Mouse (Mus musculus) heart, embryonic 10.5 days (tissue): ENCODE measurements around the gene Trmt1. TPM values are rescaled to one million over a fixed set of nuclear protein-coding genes. Genes with fewer than 3 reads are reported as not detected.
"Not testable (repeated sequence)": the region's sequence is repeated elsewhere in the genome, so short reads cannot be mapped to it uniquely, and the experiment has no call there.

Experiments used
- DNase-seq: peaks from one replicate; pipeline ENCODE4 v3.0.0-alpha.2; 2017; ENCODE audit warnings: low spot score
- H3K27ac ChIP-seq: fragments of 300-500 bp; sonication (generic); 2 replicates; pipeline ENCODE4 v1.5.1; 2016; ENCODE audit warnings: mild to moderate bottlenecking
- H3K27me3 ChIP-seq: fragments of 300-500 bp; sonication (generic); 2 replicates; pipeline ENCODE4 v1.6.1; 2016; ENCODE audit warnings: mild to moderate bottlenecking; ENCODE audit not compliant: poor library complexity, insufficient read depth, severe bottlenecking
- H3K36me3 ChIP-seq: fragments of 300-500 bp; sonication (generic); 2 replicates; pipeline ENCODE4 v1.6.1; 2016; ENCODE audit warnings: mild to moderate bottlenecking, moderate library complexity
- H3K4me1 ChIP-seq: fragments of 300-500 bp; sonication (generic); 2 replicates; pipeline ENCODE4 v1.6.1; 2016; ENCODE audit warnings: mild to moderate bottlenecking
- H3K4me3 ChIP-seq: fragments of 300-500 bp; sonication (generic); 2 replicates; pipeline ENCODE4 v1.5.1; 2016; ENCODE audit warnings: mild to moderate bottlenecking, moderate library complexity
- H3K9me3 ChIP-seq: fragments of 300-500 bp; sonication (generic); 2 replicates; pipeline ENCODE4 v1.6.1; 2016; ENCODE audit warnings: mild to moderate bottlenecking, moderate library complexity
- WGBS: fragments of 180-500 bp; shearing (Covaris S2); methylation state at CpG from one replicate; pipeline ENCODE4 v1.1.7; 2016; 5-methylcytosine and 5-hydroxymethylcytosine counted together
- polyA plus RNA-seq: library from polyadenylated mRNA; unstranded; fragments of >200 nt; fragmentation: Nextera tagmentation; extraction: Ambion mirVana; gene quantifications from 2 replicates; pipeline ENCODE4 v1.2.1, GENCODE M21; 2016

Gene Trmt1
- polyA plus RNA-seq, 1 experiment from 2014 or later: 64.6 TPM

- peak; percentile 98 for DNase-seq
- peak within 1 kb of the TSS; percentile 92 for H3K4me3 ChIP-seq
- WGBS: under 1% methylated on average over 27 of the region's 27 CpGs
- H3K27me3 ChIP-seq: no peaks in the 10 kb centered on the region
- H3K9me3 ChIP-seq: no peaks in the 10 kb centered on the region
- H3K4me1 ChIP-seq: peaks cover 42% of the 10 kb centered on the region
- H3K27ac ChIP-seq: peak within 1 kb of the TSS; percentile 97
- no peaks in the 10 kb centered on the region for H3K36me3 ChIP-seq
These were observed 23.5 kb upstream of the Trmt1 start, which contains the start of gene Ier2 for GRCm38 (mm10) chr8:84662581-84663065. Ier2 (minus strand) TSS chr8:84662852.

GRCm38 (mm10) chr8:84663483-84664327 lies 22.4 kb upstream of the Trmt1 start:
- H3K27ac ChIP-seq: peak overlapping the region; percentile 97
- WGBS: 3% methylated on average over 43 of the region's 43 CpGs
- DNase-seq: peak; percentile 99
- H3K36me3 ChIP-seq: peaks cover 3% of the 10 kb centered on the region; the same call in 1 of the 2 replicates
- H3K4me1 ChIP-seq: peaks cover 37% of the 10 kb centered on the region
- H3K27me3 ChIP-seq: no peaks in the 10 kb centered on the region
- peak overlapping the region; percentile 92 for H3K4me3 ChIP-seq
- no peaks in the 10 kb centered on the region for H3K9me3 ChIP-seq

GRCm38 (mm10) chr8:84664566-84665384 lies 21.3 kb upstream of the Trmt1 start:
- no peaks in the 10 kb centered on the region for H3K9me3 ChIP-seq
- under 1% methylated on average over 29 of the region's 29 CpGs for WGBS
- H3K27ac ChIP-seq: peak overlapping the region; percentile 97
- H3K4me3 ChIP-seq: peak overlapping the region; percentile 92
- peaks cover 28% of the 10 kb centered on the region for H3K4me1 ChIP-seq
- DNase-seq: peak; percentile 94
- H3K27me3 ChIP-seq: no peaks in the 10 kb centered on the region
- peaks cover 8% of the 10 kb centered on the region for H3K36me3 ChIP-seq

- 4% methylated on average over 14 of the region's 14 CpGs for WGBS
- H3K27ac ChIP-seq: peak overlapping the region; percentile 97
- H3K36me3 ChIP-seq: peaks cover 14% of the 10 kb centered on the region
- H3K4me1 ChIP-seq: peaks cover 21% of the 10 kb centered on the region
- H3K9me3 ChIP-seq: no peaks in the 10 kb centered on the region
- peak; percentile 83 for DNase-seq
- H3K4me3 ChIP-seq: peak overlapping the region; percentile 92
- H3K27me3 ChIP-seq: no peaks in the 10 kb centered on the region
These were observed 20.7 kb upstream of the Trmt1 start for GRCm38 (mm10) chr8:84665385-84665893.

GRCm38 (mm10) chr8:84668081-84668480 lies 18.0 kb upstream of the Trmt1 start:
- Histone ChIP-seq H3K27ac (no peak overlapping the region), H3K4me3 (no peak overlapping the region), H3K9me3 (no peaks in the 10 kb centered on the region), H3K27me3 (no peaks in the 10 kb centered on the region), H3K36me3 (peaks cover 40% of the 10 kb centered on the region), H3K4me1 (peaks cover 19% of the 10 kb centered on the region)
- WGBS: 62% methylated on average over 1 of the region's 1 CpGs
- no peak for DNase-seq

- H3K27ac ChIP-seq: no peak overlapping the region
- WGBS: 79% methylated on average over 6 of the region's 6 CpGs
- peaks cover 12% of the 10 kb centered on the region for H3K4me1 ChIP-seq
- peaks cover 48% of the 10 kb centered on the region for H3K36me3 ChIP-seq
- no peaks in the 10 kb centered on the region for H3K9me3 ChIP-seq
- no peak overlapping the region for H3K4me3 ChIP-seq
- no peaks in the 10 kb centered on the region for H3K27me3 ChIP-seq
- no peak for DNase-seq
These were observed 17.2 kb upstream of the Trmt1 start for GRCm38 (mm10) chr8:84668731-84669485.

- H3K4me3 ChIP-seq, H3K4me1 ChIP-seq, H3K27ac ChIP-seq, DNase-seq, H3K9me3 ChIP-seq, H3K27me3 ChIP-seq: not testable (repeated sequence)
- 90% methylated on average over 5 of the region's 5 CpGs for WGBS
- peaks cover 63% of the 10 kb centered on the region for H3K36me3 ChIP-seq
These were observed 15.7 kb upstream of the Trmt1 start for GRCm38 (mm10) chr8:84670295-84671006.

GRCm38 (mm10) chr8:84677305-84677704 lies 8.8 kb upstream of the Trmt1 start:
- H3K4me1 ChIP-seq: peaks cover 14% of the 10 kb centered on the region
- H3K27ac ChIP-seq: no peak overlapping the region
- H3K9me3 ChIP-seq: no peaks in the 10 kb centered on the region
- 86% methylated on average over 5 of the region's 5 CpGs for WGBS
- H3K4me3 ChIP-seq: no peak overlapping the region
- no peaks in the 10 kb centered on the region for H3K27me3 ChIP-seq
- peaks cover 67% of the 10 kb centered on the region for H3K36me3 ChIP-seq
- DNase-seq: no peak

- WGBS: 87% methylated on average over 2 of the region's 2 CpGs
- H3K27me3 ChIP-seq: no peaks in the 10 kb centered on the region
- DNase-seq: no peak
- no peaks in the 10 kb centered on the region for H3K9me3 ChIP-seq
- H3K27ac ChIP-seq: no peak overlapping the region
- H3K4me3 ChIP-seq: no peak overlapping the region
- peaks cover 51% of the 10 kb centered on the region for H3K4me1 ChIP-seq
- peaks cover 42% of the 10 kb centered on the region for H3K36me3 ChIP-seq
These were observed 4.6 kb upstream of the Trmt1 start for GRCm38 (mm10) chr8:84681476-84681875.

- no peak overlapping the region for H3K4me3 ChIP-seq
- DNase-seq: no peak
- 76% methylated on average over 2 of the region's 2 CpGs for WGBS
- H3K27me3 ChIP-seq: no peaks in the 10 kb centered on the region
- no peak overlapping the region for H3K27ac ChIP-seq
- H3K4me1 ChIP-seq: peaks cover 51% of the 10 kb centered on the region
- peaks cover 36% of the 10 kb centered on the region for H3K36me3 ChIP-seq
- no peaks in the 10 kb centered on the region for H3K9me3 ChIP-seq
These were observed 3.9 kb upstream of the Trmt1 start for GRCm38 (mm10) chr8:84682257-84682656.

- Histone ChIP-seq H3K36me3 (peaks cover 29% of the 10 kb centered on the region), H3K4me1 (peaks cover 64% of the 10 kb centered on the region), H3K27me3 (no peaks in the 10 kb centered on the region), H3K27ac (no peak overlapping the region), H3K9me3 (no peaks in the 10 kb centered on the region), H3K4me3 (no peak overlapping the region; the same call in 1 of the 2 replicates)
- 70% methylated on average over 3 of the region's 3 CpGs for WGBS
- no peak for DNase-seq
These were observed 1.6 kb upstream of the Trmt1 start for GRCm38 (mm10) chr8:84684537-84684936.
